Mouse (Mus musculus) B cell, adult 2 months (primary cell): ENCODE results near the gene Ctsh.

Experiments
- DNase-seq, 2 experiments: peaks; one replicate each; pipeline ENCODE4 v3.0.0; 2022

The Ctsh gene

DNA sequence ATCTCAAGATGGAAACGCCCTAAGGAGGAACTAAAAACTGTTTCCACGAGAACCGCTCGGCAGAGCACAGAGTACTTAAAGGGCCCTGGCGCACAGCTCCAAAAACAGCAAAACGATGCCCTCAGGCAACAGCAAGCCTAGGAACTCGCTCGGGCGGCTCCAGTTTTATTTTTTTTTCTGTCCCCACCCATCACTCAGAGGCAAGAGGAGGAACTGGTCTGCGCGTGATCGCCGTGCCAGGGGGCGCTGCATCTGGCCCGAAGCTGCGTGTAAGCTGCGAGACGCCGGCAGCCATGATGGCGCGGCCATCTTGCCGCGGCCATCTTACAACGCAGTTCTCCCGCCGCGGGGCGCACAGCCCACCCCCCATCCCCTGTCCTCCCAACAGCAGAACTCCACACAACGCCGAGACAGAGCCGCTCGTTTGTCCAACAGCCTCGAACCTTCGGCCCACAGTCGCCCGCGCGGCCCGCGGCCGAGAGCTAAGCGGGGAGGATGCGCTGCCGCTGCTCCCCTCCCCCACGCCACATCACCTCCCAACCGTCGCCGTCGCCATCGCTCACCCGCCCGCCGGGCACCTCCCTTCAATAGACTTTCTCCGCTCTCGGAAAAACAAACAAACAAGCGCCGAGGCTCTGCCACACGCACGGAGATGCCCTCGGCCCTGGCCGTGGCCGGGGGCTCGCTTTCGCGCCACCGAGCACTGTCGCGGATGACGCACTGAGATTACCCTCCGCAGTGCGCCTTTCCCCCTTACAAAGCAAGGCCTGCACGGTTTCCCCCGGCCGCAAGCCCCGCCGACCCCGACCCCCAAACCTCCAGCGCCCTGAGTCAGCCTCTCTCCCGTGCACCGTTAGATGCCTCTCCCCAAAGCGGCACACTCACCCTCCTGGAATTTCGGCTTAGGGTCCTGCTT is 60.0 kb downstream of the Ctsh start:
- peak; percentile 93 for DNase-seq

DNA sequence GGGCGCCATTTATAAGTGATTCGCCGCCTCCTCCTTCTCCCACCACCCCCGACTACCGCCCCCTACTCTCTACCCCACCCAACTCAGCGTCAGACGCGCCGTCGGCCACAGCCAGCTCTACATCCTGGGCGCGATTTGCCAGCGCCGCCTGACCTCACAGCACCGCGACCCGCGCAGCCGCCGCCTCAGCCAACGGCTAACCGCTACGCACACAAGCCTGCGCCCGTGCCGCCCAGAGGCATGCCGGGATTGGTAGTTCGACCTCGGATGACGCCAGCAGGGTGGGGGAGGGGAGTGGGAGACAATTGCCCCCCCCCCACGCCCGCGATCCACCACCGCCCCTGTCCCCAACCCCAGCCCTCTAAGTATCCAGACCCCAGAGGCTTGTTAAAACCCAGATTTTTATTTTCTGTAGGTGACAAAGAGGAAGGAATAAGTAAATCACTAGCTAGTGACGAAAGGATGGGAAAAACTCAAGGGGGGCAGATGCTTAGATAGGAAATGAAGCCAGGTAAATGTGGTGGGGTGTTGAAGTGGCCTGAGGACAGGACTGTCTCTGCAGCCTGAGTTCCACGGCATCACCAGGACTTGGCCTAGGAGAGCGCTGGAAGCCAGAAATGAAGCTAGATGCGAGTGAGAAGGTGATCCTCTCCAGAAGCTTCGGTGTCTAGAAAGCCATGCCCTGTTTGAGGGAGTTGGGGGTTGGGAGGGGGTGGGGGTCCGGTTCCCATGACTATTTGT is 60.8 kb downstream of the Ctsh start, which contains the start of gene Morf4l1:
Gene Morf4l1, minus strand, starts transcription at position 208 of the 741 bp plus-strand sequence.
- peak; percentile 94 for DNase-seq

DNA sequence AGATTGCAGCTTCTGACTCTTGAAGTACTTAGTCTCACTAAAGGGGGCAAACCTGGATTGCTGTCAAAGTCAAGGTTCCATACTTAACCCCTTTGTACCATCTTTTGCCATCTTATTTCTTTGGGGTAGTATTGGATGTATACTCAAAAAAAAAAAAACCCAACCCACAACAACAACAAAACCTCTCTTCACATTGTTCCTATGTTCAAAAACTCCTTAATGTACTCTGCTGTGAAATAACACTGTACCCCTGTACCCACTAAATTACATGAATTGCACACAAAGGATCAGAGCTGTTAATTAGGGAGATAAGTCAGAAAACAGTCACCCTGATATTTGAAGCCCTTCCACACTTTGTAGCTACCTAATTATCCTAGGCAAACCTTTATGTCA is 61.4 kb downstream of the Ctsh start:
- no peak for DNase-seq

DNA sequence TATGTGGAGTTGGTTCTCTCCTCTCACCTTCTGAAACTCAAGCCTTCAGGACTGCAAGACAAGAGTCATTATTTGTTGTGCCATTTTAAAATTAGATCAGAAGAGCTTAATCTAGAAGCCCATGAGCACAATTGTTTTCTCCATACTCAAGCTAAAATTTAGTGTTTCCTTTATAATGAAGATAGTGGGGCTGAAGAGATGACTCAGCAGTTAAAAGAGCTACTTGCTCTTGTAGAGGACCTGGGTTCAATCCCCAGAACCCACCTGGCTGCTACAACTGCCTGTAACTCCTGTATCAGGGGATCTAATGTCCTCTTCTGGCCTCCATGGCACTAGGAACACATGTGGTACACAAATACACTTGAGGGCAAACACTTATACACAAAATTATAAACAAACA is 63.3 kb downstream of the Ctsh start:
- DNase-seq, result no peak

DNA sequence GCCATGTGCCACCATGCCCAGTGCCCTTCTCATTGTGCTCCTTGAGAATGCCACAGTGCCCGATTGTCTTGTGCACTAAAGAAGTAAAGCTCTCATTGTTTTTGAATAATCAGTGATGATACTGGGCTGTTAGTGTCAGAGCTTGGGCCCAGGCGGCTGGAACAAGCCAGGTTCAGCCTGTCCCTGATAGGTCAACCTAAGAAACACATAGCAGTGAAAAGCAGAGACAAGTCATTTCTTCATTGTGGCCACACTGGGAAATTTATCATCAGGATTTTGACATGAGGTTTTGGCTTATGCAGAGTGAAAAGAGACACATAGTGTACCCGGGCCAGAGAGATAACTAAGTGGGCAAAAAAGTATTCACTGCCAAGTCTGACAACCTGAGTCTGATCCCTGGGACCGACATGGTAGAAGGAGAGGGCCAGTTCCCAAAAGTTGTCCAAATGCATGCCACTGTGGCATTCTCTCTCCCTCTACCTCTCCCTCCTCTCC is 68.3 kb downstream of the Ctsh start:
- DNase-seq, result no peak

DNA sequence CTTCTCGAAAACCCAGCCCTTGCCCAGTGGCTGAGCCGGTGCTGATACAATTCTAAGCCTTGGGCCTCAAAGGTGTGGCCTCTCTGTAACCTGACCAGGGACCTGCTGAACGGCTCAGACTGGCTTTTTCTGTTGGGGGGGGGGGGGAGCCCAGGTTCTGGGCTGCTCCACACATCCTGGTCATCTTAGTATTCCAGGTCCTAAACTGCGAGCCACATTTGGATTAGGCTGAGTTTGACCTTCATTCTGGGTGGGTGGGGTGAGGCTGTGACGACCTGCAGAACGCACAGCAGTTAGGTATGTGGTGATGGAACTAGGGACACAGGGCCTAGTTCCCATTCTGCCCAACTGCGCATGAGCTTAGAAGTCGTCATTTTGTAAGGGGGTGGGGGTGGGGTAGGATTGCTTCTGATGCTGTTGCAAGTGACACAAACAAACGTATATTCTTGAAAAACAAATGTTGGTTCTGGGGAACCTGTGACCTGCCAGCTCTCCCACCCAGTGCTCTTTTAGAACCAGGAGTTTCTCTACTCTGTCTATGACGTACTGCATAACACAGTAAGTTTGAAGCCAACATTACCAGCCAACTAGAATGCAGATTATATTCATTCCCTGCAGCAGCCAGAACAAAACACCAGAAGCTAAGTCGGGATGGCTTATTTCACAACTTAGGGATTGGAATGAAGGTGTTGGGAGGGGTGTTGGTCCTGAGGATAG is 70.4 kb downstream of the Ctsh start:
- no peak for DNase-seq

DNA sequence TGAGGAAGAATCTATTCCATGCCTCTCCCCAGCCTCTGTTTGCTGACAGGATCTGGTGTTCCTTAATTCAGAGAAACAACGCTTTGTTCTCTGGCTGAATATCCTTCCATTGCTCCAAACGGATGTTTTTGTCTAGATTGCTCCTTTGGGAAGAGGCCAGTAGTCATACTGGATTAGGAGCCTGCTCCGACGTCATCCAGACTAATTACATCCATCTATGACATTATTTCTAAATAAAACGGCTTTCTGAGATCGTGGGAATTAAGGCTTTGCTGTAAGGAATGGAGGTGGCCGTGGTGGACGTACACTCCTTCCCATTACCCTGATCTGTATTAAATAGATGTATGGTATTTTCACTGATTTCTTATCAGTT is 70.9 kb downstream of the Ctsh start:
- DNase-seq, result no peak
